Mouse (Mus musculus) macrophage (primary cell): ENCODE results near the gene Svopl. TPM values are rescaled to one million over a fixed set of nuclear protein-coding genes. Genes with fewer than 3 reads are reported as not detected.

Experiments
- H3K27ac ChIP-seq: fragments of 350-480 bp; formaldehyde crosslinking; 2 replicates; pipeline ENCODE4 v1.9.0; 2021
- H3K36me3 ChIP-seq: fragments of 350-480 bp; formaldehyde crosslinking; 2 replicates; pipeline ENCODE4 v1.9.0; 2021; ENCODE audit errors: inconsistent target
- H3K4me3 ChIP-seq: fragments of 350-480 bp; formaldehyde crosslinking; 2 replicates; pipeline ENCODE4 v1.9.0; 2021; ENCODE audit errors: inconsistent target
- H3K79me2 ChIP-seq: fragments of 350-480 bp; formaldehyde crosslinking; 2 replicates; pipeline ENCODE4 v1.9.0; 2021; ENCODE audit errors: inconsistent target
- WGBS: methylation state at CpG from one replicate; pipeline ENCODE4 v1.1.7; 2026; ENCODE audit warnings: inconsistent platforms; ENCODE audit not compliant: missing documents; 5-methylcytosine and 5-hydroxymethylcytosine counted together
- polyA plus RNA-seq: library from polyadenylated mRNA; stranded (reverse); fragments of 250-400 nt; gene quantifications from 3 replicates; pipeline ENCODE4 v1.2.4, GENCODE M21; 2018; ENCODE audit warnings: inconsistent platforms

Svopl gene
- polyA plus RNA-seq, 1 experiment from 2014 or later, result not detected

DNA sequence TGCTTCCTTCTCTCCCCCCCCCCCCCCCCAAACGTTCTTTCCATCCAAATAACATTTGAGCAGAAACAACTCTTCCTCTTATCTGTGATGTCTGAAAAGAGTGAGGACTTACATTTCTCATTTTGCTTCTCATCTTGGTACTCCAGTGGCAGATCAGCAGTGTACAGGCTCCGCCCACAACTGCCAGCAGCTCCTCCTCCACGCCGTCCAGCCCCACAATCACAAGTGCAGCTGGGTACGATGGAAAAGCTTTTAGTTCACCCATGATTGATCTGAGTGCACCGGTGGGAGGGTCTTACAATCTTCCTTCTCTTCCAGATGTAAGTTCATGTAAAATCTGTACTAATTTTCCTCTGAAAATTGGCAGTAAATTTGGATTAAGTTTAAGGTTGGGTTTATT is 95.5 kb downstream of the Svopl start:
- no peak overlapping the region for H3K4me3 ChIP-seq
- no peak overlapping the region for H3K27ac ChIP-seq
- H3K79me2 ChIP-seq, result no peaks in the 10 kb centered on the region
- 91% methylated on average over 3 of the region's 6 CpGs for WGBS
- H3K36me3 ChIP-seq, result no peaks in the 10 kb centered on the region

DNA sequence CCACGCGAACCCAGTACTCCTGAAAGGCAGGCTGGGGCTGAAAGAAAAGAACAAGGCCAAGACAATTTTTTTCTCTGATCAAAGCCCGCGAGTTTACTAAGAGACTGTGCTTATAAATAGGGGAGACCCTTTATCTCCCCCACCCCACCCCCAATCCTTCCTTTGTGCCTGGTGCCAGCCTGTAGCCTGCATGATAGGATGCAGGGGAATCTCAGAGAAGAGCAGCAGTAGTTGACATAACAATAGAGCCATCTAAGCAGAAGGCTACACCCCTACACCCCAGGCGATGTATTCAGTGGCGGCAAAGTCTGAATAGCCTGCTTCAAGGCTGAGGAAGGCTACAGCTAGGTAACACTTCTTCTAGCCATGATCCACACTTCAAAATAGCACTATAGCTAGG is 110.3 kb downstream of the Svopl start:
- no peaks in the 10 kb centered on the region for H3K79me2 ChIP-seq
- H3K27ac ChIP-seq, result no peak overlapping the region
- H3K36me3 ChIP-seq, result no peaks in the 10 kb centered on the region
- WGBS, result 89% methylated on average over 6 of the region's 6 CpGs
- no peak overlapping the region for H3K4me3 ChIP-seq

Other genes with a start within 250 kb of the Svopl start
- 8.4 to 13.2 TPM (median 10.4 TPM) in 3 replicates for gene Trim24, start 176.2 kb downstream of the Svopl start, polyA plus RNA-seq
- gene Tmem213, start 62.3 kb upstream of the Svopl start, polyA plus RNA-seq, result not detected in 3 replicates
- gene Atp6v0a4, start 77.6 kb upstream of the Svopl start, polyA plus RNA-seq, result not detected in 3 replicates
- gene D630045J12Rik, start 207.0 kb upstream of the Svopl start, polyA plus RNA-seq, result 0.08 to 0.56 TPM (median 0.16 TPM) in 3 replicates